Comparison of ENCODE assay signal across 8 mouse cellular contexts in genomic region chr10:117417470-117417767, GRCm38 (mm10). TPM values are rescaled to one million over a fixed set of nuclear protein-coding genes. Genes with fewer than 3 reads are reported as not detected.
DNase-seq lines count a peak whose midpoint lies in the region; ATAC-seq and TF ChIP-seq lines count a peak whose summit lies in the region.

No protein-coding gene starts in this region.

- H3K9ac ChIP-seq in forebrain, embryonic 16.5 days (replicated peaks; ENCODE audit: low read depth, low read length), result 0 out of 2 replicates have a peak overlapping the region, but pooled peaks have one; percentile 1
- no peak overlapping the region for H3K9ac ChIP-seq in liver, embryonic 15.5 days

- intact Hi-C loops in left cerebral cortex, postnatal 25 days (cut with DNase I), result no loop called here

- no peaks in the 10 kb centered on the region for H3K36me3 ChIP-seq in E14TG2a.4 (ENCODE audit: insufficient read depth, low read length)
- no peaks in the 10 kb centered on the region for H3K36me3 ChIP-seq in forebrain, embryonic 16.5 days (ENCODE audit: control insufficient read depth, insufficient read depth)
- no peaks in the 10 kb centered on the region for H3K36me3 ChIP-seq in liver, embryonic 15.5 days (replicated peaks)

- WGBS in forebrain, embryonic 16.5 days, result 61% methylated on average over 9 of the region's 9 CpGs
- 5% methylated on average over 9 of the region's 9 CpGs for WGBS in liver, embryonic 15.5 days (ENCODE audit: insufficient replicate concordance)

- ATAC-seq in forebrain, embryonic 16.5 days, result peak; percentile 18; the same call in 1 of the 2 replicates
- ATAC-seq in liver, embryonic 15.5 days (ENCODE audit: insufficient read depth), result peak; percentile 54

- peak overlapping the region; percentile 73 for H3K27ac ChIP-seq in forebrain, embryonic 16.5 days (ENCODE audit: low read length)
- H3K27ac ChIP-seq in liver, embryonic 15.5 days (replicated peaks), result 0 out of 2 replicates have a peak overlapping the region, but pooled peaks have one; percentile 2

- peaks cover 34% of the 10 kb centered on the region for H3K27me3 ChIP-seq in E14TG2a.4 (ENCODE audit: insufficient read depth, low read length)
- no peaks in the 10 kb centered on the region for H3K27me3 ChIP-seq in forebrain, embryonic 16.5 days (replicated peaks; ENCODE audit: control insufficient read depth, insufficient read depth, low read length)
- H3K27me3 ChIP-seq in liver, embryonic 15.5 days, result no peaks in the 10 kb centered on the region

- H3K4me3 ChIP-seq in E14TG2a.4 (replicated peaks; ENCODE audit: low read length), result peak overlapping the region; percentile 44; the same call in 1 of the 2 replicates
- peak overlapping the region; percentile 36; the same call in 1 of the 2 replicates for H3K4me3 ChIP-seq in forebrain, embryonic 16.5 days (replicated peaks; ENCODE audit: low read length)
- peak overlapping the region; percentile 47 for H3K4me3 ChIP-seq in liver, embryonic 15.5 days (replicated peaks)

- H3K4me1 ChIP-seq in E14TG2a.4 (replicated peaks; ENCODE audit: low read depth, low read length), result peaks cover 47% of the 10 kb centered on the region
- H3K4me1 ChIP-seq in forebrain, embryonic 16.5 days (replicated peaks; ENCODE audit: control insufficient read depth, insufficient read depth, low read length), result peaks cover 12% of the 10 kb centered on the region
- peaks cover 23% of the 10 kb centered on the region for H3K4me1 ChIP-seq in liver, embryonic 15.5 days (replicated peaks)

- no peaks in the 10 kb centered on the region for H3K9me3 ChIP-seq in E14TG2a.4 (ENCODE audit: low read length)
- no peaks in the 10 kb centered on the region for H3K9me3 ChIP-seq in forebrain, embryonic 16.5 days (ENCODE audit: control insufficient read depth, low read length)
- H3K9me3 ChIP-seq in liver, embryonic 15.5 days (replicated peaks), result no peaks in the 10 kb centered on the region

- peak overlapping the region; percentile 52 for H3K4me2 ChIP-seq in forebrain, embryonic 16.5 days (ENCODE audit: low read length)
- peak overlapping the region; percentile 71 for H3K4me2 ChIP-seq in liver, embryonic 15.5 days

- no peak for TF ChIP-seq CTCF in E14TG2a.4 (conservative IDR thresholded peaks at IDR 0.05; ENCODE audit: low read length)

- peak; percentile 24 for DNase-seq in adrenal gland, postnatal 14 days
- DNase-seq in adrenal gland, adult 18-20 months (ENCODE audit: low spot score in 2 of 2), result no peak
- peak; percentile 48 for DNase-seq in retina, postnatal 1 day
- no peak for DNase-seq in left cerebral cortex, postnatal 25 days (ENCODE audit: low spot score in 2 of 2)
- DNase-seq in right cerebral cortex, postnatal 36 days (ENCODE audit: low spot score in 2 of 2), result no peak

RNA-seq across cellular contexts. Expression of gene Cpsf6, which starts 37.6 kb away (rescaled TPM):
- 76.0 and 87.9 TPM in 2 replicates for total RNA-seq in adrenal gland, postnatal 14 days (2021)
- 10 to 100 TPM; 79.2 to 79.5 TPM for total RNA-seq in adrenal gland, adult 18-20 months (2021)
- polyA plus RNA-seq in forebrain, embryonic 16.5 days (2015; fragmentation: Nextera tagmentation; extraction: Ambion mirVana), result 203 and 225 TPM in 2 replicates
- 50.2 and 51.3 TPM in 2 replicates for polyA plus RNA-seq in liver, embryonic 15.5 days (2015; fragmentation: Nextera tagmentation; extraction: Ambion mirVana)
- total RNA-seq in left cerebral cortex, postnatal 25 days (2021), result 100 to 1,000 TPM; 106 to 109 TPM

Comparison
In these comparisons a context has a peak if more than half of its experiments do, and no peak if none do; other contexts are left out.
1. DNase-seq: peak in adrenal gland, postnatal 14 days (single experiment) and retina, postnatal 1 day (single experiment); none in adrenal gland, adult 18-20 months (0 of 2), left cerebral cortex, postnatal 25 days (0 of 2) and right cerebral cortex, postnatal 36 days (0 of 2).
2. Peak in every context shown above with its lines, with median percentiles within 50 percentile points of each other: H3K4me3 ChIP-seq.